Comparison of ENCODE assay signal across 24 mouse cellular contexts in the genomic region with DNA sequence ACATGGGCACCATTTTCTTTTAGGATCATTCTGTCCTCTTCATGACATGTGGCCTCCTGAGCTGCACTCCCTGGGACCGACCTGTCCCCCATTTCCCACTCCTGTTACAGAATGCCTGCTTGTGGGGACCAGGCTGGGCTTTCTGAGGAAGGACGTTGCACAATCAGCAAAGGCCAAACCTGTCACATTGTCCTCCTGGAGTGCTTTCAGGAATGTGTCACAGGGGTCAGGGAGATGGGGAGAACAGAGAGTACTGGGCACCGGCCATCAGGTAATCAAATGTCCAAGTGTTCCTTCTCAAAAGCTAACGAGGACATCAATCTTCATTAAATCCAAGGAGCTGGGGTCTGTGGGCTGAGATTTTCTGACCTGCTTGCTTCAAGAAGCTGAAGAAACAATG.
DNase-seq lines count a peak whose midpoint lies in the region; ATAC-seq and TF ChIP-seq lines count a peak whose summit lies in the region.
"Had no signal": no experiment of that assay in that cellular context is flagged by ENCODE, and none has a peak within 500 bp of the region (broad histone marks: within the 10 kb centered on the region; RNA-seq: fewer than 3 reads in every experiment).

No protein-coding gene starts in this region.

- H3K27me3 ChIP-seq in lung, postnatal 0 days (replicated peaks; ENCODE audit: insufficient read depth, low read length): no peaks in the 10 kb centered on the region
- H3K27me3 ChIP-seq: embryonic facial prominence, embryonic 15.5 days; hindbrain, embryonic 13.5 days; megakaryocyte, embryonic 14.5 days; neural tube, embryonic 13.5 days; Patski had no signal

- no peak overlapping the region for H3K27ac ChIP-seq in lung, postnatal 0 days (ENCODE audit: low read length)
- H3K27ac ChIP-seq: embryonic facial prominence, embryonic 15.5 days; hindbrain, embryonic 13.5 days; left cerebral cortex, adult 2 months; neural tube, embryonic 13.5 days had no signal

- peak; percentile 29; the same call in 1 of the 2 replicates for TF ChIP-seq EP300 in lung, postnatal 0 days (IDR thresholded peaks at IDR 0.05)

- no peaks in the 10 kb centered on the region for H3K4me1 ChIP-seq in lung, postnatal 0 days (ENCODE audit: insufficient read depth, low read depth, low read length)
- H3K4me1 ChIP-seq: embryonic facial prominence, embryonic 15.5 days; hindbrain, embryonic 13.5 days; neural tube, embryonic 13.5 days had no signal

- H3K9me3 ChIP-seq in lung, postnatal 0 days (ENCODE audit: low read length): no peaks in the 10 kb centered on the region
- H3K9me3 ChIP-seq: embryonic facial prominence, embryonic 15.5 days; hindbrain, embryonic 13.5 days; neural tube, embryonic 13.5 days had no signal

- 35% methylated on average over 4 of the region's 4 CpGs for WGBS in lung, postnatal 0 days

- ATAC-seq in lung, postnatal 0 days: no peak
- ATAC-seq: activated CD4-positive, CD25-positive, alpha-beta regulatory T cell, adult 4 months; forebrain, postnatal 0 days; inflammation-experienced regulatory T-cells, adult 6 months; Patski had no signal

- no peaks in the 10 kb centered on the region for H3K36me3 ChIP-seq in lung, postnatal 0 days (ENCODE audit: insufficient read depth, low read length)
- H3K36me3 ChIP-seq: embryonic facial prominence, embryonic 15.5 days; hindbrain, embryonic 13.5 days; neural tube, embryonic 13.5 days had no signal

- no peak overlapping the region for H3K9ac ChIP-seq in lung, postnatal 0 days (replicated peaks; ENCODE audit: low read depth)
- H3K9ac ChIP-seq: embryonic facial prominence, embryonic 15.5 days; forebrain, postnatal 0 days; hindbrain, embryonic 13.5 days; lung, embryonic 14.5 days; neural tube, embryonic 13.5 days had no signal

- H3K4me2 ChIP-seq in lung, postnatal 0 days (replicated peaks; ENCODE audit: low read depth, low read length): no peak overlapping the region
- H3K4me2 ChIP-seq: embryonic facial prominence, embryonic 15.5 days; hindbrain, embryonic 13.5 days; lung, embryonic 14.5 days; neural tube, embryonic 13.5 days had no signal

- peak; percentile 53 to 76 for DNase-seq in adrenal gland, adult (ENCODE audit: inconsistent age in 2 of 2, low spot score in 1 of 2)
- no peak for DNase-seq in adrenal gland, postnatal 25 days
- peak; percentile 45 for DNase-seq in heart, adult 8-10 months (ENCODE audit: low spot score)
- DNase-seq in heart, postnatal 4 days: no peak
- no peak for DNase-seq in lung, postnatal 0 days (ENCODE audit: low spot score)
- no peak for DNase-seq in lung, postnatal 4 days
- DNase-seq in kidney, postnatal 25 days: peak; percentile 24 to 79
- DNase-seq in layer of hippocampus, adult 11-12 months (ENCODE audit: low spot score): no peak
- DNase-seq: cerebellum, adult 2 months; cerebellum, postnatal 36 days; forebrain, postnatal 0 days; left cerebral cortex, postnatal 4 days; liver; lung, embryonic 14.5 days; midbrain, embryonic 14.5 days; right cerebral cortex, adult 18-20 months had no signal

- no peak for TF ChIP-seq CTCF in lung, postnatal 0 days (IDR thresholded peaks at IDR 0.05)

- no peak overlapping the region for H3K4me3 ChIP-seq in lung, postnatal 0 days (ENCODE audit: low read depth, low read length)
- H3K4me3 ChIP-seq: embryonic facial prominence, embryonic 15.5 days; hindbrain, embryonic 13.5 days; left cerebral cortex, adult 2 months; megakaryocyte, embryonic 14.5 days; neural tube, embryonic 13.5 days had no signal

Comparison
In these comparisons a context has a peak if more than half of its experiments do, and no peak if none do; other contexts are left out.
1. DNase-seq: peak in adrenal gland, adult (2 of 2), heart, adult 8-10 months (single experiment) and kidney, postnatal 25 days (2 of 2); none in adrenal gland, postnatal 25 days (single experiment), heart, postnatal 4 days (single experiment), lung, postnatal 0 days (single experiment), lung, postnatal 4 days (0 of 2) and layer of hippocampus, adult 11-12 months (single experiment).